ENCODE assay signal across 7 mouse cellular contexts in genomic region chr5:145116916-145117315, GRCm38 (mm10). TPM values are rescaled to one million over a fixed set of nuclear protein-coding genes. Genes with fewer than 3 reads are reported as not detected.
DNase-seq lines count a peak whose midpoint lies in the region; ATAC-seq lines count a peak whose summit lies in the region.

No protein-coding gene starts in this region.

- H3K4me1 ChIP-seq in megakaryocyte, embryonic 14.5 days, result peaks cover 82% of the 10 kb centered on the region
- H3K4me1 ChIP-seq in stomach, embryonic 15.5 days, result peaks cover 23% of the 10 kb centered on the region

- H3K9me3 ChIP-seq in megakaryocyte, embryonic 14.5 days, result no peaks in the 10 kb centered on the region
- H3K9me3 ChIP-seq in stomach, embryonic 15.5 days, result no peaks in the 10 kb centered on the region

- H3K9ac ChIP-seq in stomach, embryonic 15.5 days, result peak overlapping the region; percentile 3; the same call in 1 of the 2 replicates

- peaks cover 57% of the 10 kb centered on the region for H3K36me3 ChIP-seq in megakaryocyte, embryonic 14.5 days (replicated peaks; ENCODE audit: low read length)
- 0 out of 2 replicates have a peak, but pooled peaks cover under 1% of the 10 kb centered on the region for H3K36me3 ChIP-seq in stomach, embryonic 15.5 days

- H3K4me2 ChIP-seq in stomach, embryonic 15.5 days, result peak overlapping the region; percentile 41

- peak overlapping the region; percentile 99 for H3K4me3 ChIP-seq in megakaryocyte, embryonic 14.5 days (replicated peaks)
- peak overlapping the region; percentile 16; the same call in 1 of the 2 replicates for H3K4me3 ChIP-seq in stomach, embryonic 15.5 days (replicated peaks)

- ATAC-seq in stomach, embryonic 15.5 days (ENCODE audit: insufficient read depth, low FRiP score, low read depth), result no peak

- H3K27ac ChIP-seq in stomach, embryonic 15.5 days, result peak overlapping the region; percentile 91

- no peaks in the 10 kb centered on the region for H3K27me3 ChIP-seq in megakaryocyte, embryonic 14.5 days (replicated peaks)
- no peaks in the 10 kb centered on the region for H3K27me3 ChIP-seq in stomach, embryonic 15.5 days (replicated peaks)

- 48% methylated on average over 10 of the region's 10 CpGs for WGBS in stomach, embryonic 15.5 days

- peak; percentile 54 for DNase-seq in A20 (ENCODE audit: low read depth, low spot score)
- peak; percentile 38 to 54 for DNase-seq in CD8-positive naive resting alpha-beta T cell, adult 2 months (ENCODE audit: low read depth in 2 of 2, low spot score in 2 of 2)
- peak; percentile 61 for DNase-seq in c-Kit-positive CD71-positive TER-119-positive erythroid progenitor cells, embryonic 14.5 days (ENCODE audit: low spot score)
- peak; percentile 72 to 76 for DNase-seq in heart, adult 9 months (ENCODE audit: low spot score in 2 of 2)
- DNase-seq in kidney, postnatal 36 days, result peak; percentile 61 to 84

RNA-seq across cellular contexts. Expression of gene Arpc1b, which starts 2.9 kb away (rescaled TPM):
- 1,949 and 2,538 TPM in 2 replicates for polyA plus RNA-seq in megakaryocyte, embryonic 14.5 days (2012; ENCODE audit: insufficient read depth, low replicate concordance)
- 393 and 405 TPM in 2 replicates for polyA plus RNA-seq in stomach, embryonic 15.5 days (2015; fragmentation: Nextera tagmentation; extraction: Ambion mirVana)

RNA-seq across cellular contexts. Expression of gene Pdap1, which starts 23.1 kb away (rescaled TPM):
- polyA plus RNA-seq in megakaryocyte, embryonic 14.5 days (2012; ENCODE audit: insufficient read depth, low replicate concordance), result 63.5 and 118 TPM in 2 replicates
- 90.9 and 91.1 TPM in 2 replicates for polyA plus RNA-seq in stomach, embryonic 15.5 days (2015; fragmentation: Nextera tagmentation; extraction: Ambion mirVana)

RNA-seq across cellular contexts. Expression of gene Bud31, which starts 23.2 kb away (rescaled TPM):
- 7.0 and 13.8 TPM in 2 replicates for polyA plus RNA-seq in megakaryocyte, embryonic 14.5 days (2012; ENCODE audit: insufficient read depth, low replicate concordance)
- polyA plus RNA-seq in stomach, embryonic 15.5 days (2015; fragmentation: Nextera tagmentation; extraction: Ambion mirVana), result 175 TPM in 2 replicates

RNA-seq across cellular contexts. Expression of gene Kpna7, which starts 33.1 kb away (rescaled TPM):
- not detected in 2 replicates for polyA plus RNA-seq in megakaryocyte, embryonic 14.5 days (2012; ENCODE audit: insufficient read depth, low replicate concordance)
- polyA plus RNA-seq in stomach, embryonic 15.5 days (2015; fragmentation: Nextera tagmentation; extraction: Ambion mirVana), result 0.18 and 0.52 TPM in 2 replicates

RNA-seq across cellular contexts. Expression of gene Arpc1a, which starts 33.3 kb away (rescaled TPM):
- polyA plus RNA-seq in megakaryocyte, embryonic 14.5 days (2012; ENCODE audit: insufficient read depth, low replicate concordance), result 25.4 and 41.5 TPM in 2 replicates
- polyA plus RNA-seq in stomach, embryonic 15.5 days (2015; fragmentation: Nextera tagmentation; extraction: Ambion mirVana), result 134 and 138 TPM in 2 replicates

Comparison
In these comparisons a context has a peak if more than half of its experiments do, and no peak if none do; other contexts are left out.
1. RNA of gene Bud31, which starts 23.2 kb away (polyA plus RNA-seq): 175 TPM in stomach, embryonic 15.5 days; 7.0 to 13.8 TPM in megakaryocyte, embryonic 14.5 days; every median in the first group is over 10 times any median in the second.
2. Peak in every context shown above with its lines, with median percentiles within 50 percentile points of each other: DNase-seq.